Mouse (Mus musculus) adrenal gland, adult (tissue): Measurements from ENCODE around the gene Gm5416.
"Not testable (repeated sequence)": the region's sequence is repeated elsewhere in the genome, so short reads cannot be mapped to it uniquely, and the experiment has no call there.

Experiments used
- DNase-seq, 2 experiments: peaks; one replicate each; pipeline ENCODE4 v3.0.0; 2022 to 2023; ENCODE audit warnings: low spot score in 1 of 2; ENCODE audit not compliant: inconsistent age in 2 of 2

The Gm5416 gene

GRCm38 (mm10) chr16:36209967-36210453 is at the start of gene Gm5416:
Gm5416 (plus strand) TSS chr16:36210403.
- DNase-seq: no peak

DNA sequence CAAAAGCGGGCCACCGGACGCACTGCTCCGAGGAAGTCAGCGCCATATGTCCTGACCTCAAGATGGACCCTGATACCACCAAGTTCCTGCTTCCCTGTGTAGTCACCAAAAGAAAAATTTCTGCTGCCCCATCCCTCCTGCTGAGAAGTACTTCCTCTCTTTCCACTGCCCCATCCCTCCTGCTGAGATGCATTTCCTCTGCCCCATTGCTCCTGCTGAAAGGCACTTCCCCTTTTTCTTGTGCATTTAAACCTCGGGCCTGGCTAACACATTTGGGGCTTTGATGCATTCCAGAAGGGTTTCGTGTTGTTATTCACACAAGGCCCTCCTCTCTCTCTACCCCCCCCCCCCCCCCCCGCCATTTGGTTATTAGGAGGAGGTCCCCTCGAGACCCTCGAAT is 42.4 kb upstream of the Gm5416 start:
- DNase-seq: not testable (repeated sequence)

GRCm38 (mm10) chr16:36176108-36176507 is 34.1 kb upstream of the Gm5416 start:
- no peak for DNase-seq

DNA sequence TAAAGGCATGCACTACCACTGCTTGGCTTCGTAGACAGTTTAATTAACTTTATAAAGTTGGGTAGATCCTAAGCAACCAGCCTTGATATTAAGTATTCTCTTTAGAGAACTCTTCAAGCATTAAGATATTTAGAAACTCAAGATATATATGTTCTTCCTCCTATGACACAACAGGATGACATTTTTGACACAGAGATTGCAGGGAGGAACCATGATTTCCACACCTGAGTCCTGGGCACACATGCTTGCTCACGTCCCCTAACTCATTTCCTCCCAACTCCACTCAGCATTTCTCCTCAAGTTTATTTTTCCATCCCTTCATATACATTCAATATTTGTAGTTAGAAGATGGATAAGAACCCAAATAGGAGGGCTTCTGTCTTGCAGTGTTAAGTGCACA is 30.3 kb upstream of the Gm5416 start:
- DNase-seq: no peak

- not testable (repeated sequence) for DNase-seq
These were observed 26.3 kb upstream of the Gm5416 start, which contains the start of gene Gm5483 for GRCm38 (mm10) chr16:36183912-36184311. Gm5483 (plus strand) TSS chr16:36184212.

DNA sequence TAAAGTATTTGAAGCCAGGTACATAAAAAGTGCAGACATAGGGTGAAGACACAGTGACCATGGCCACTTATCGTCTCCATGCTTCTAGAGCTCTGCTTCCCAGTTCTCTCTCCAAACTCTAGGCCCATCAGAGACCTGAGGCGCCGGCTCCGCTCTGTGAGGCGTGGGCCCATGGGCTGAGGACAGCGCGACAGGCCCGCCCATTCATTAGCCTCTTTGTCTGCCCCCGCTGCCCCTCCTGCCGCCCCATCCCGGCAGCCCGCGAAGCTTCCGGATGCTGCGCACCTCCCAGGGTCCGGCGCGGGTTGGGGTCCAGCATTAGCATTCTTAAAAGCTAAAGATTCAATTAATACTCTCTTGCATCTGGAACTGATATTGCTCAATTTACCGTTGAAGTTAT is 11.0 kb upstream of the Gm5416 start:
- DNase-seq: no peak

DNA sequence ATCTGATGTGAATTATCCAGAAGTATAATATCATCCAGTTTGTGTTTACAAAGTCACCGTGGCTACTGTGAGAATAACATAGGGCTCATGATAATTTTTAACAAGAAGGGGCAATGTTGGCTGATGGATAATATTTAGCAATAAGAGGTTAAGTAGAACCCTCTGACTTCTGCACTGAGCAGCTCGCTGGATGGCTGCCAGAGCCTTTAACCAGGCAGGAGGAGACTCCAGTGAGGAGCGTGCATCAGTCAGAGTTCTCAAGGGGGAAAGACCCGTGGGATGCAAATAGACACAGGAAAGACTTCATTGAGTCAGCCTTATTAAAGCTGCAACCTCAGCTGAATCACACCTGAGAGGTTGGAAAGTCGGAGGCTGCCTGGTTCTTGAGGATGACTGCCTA is 6.4 kb upstream of the Gm5416 start:
- DNase-seq: no peak

GRCm38 (mm10) chr16:36205684-36206083 is 4.5 kb upstream of the Gm5416 start:
- not testable (repeated sequence) for DNase-seq

- DNase-seq: not testable (repeated sequence)
These were observed 11.0 kb downstream of the Gm5416 start, which contains the start of gene 2010005H15Rik for GRCm38 (mm10) chr16:36221168-36221567. 2010005H15Rik (plus strand) TSS chr16:36221468.

DNA sequence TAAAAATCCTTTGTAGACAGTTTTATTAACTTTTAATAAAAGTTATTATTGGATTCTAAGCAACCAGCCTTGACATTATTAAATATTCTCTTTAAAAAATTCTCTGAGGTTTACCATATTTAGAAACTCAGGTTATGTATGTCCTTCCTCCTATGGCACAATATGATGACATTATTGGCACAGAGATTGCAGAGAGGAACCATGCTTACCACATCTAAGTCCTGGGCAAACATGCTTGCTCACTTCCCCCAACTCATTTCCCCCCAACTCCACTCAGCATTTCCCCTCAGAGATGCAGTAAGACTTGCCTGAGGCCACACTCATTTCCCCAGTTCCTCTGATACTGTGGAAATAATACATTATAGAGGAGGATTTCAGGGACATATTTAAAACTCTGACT is 50.4 kb downstream of the Gm5416 start:
- not testable (repeated sequence) for DNase-seq
